Comparison of ENCODE assay signal across 16 mouse cellular contexts in genomic region chr7:121737511-121738415, GRCm38 (mm10). TPM values are rescaled to one million over a fixed set of nuclear protein-coding genes. Genes with fewer than 3 reads are reported as not detected.
DNase-seq lines count a peak whose midpoint lies in the region; ATAC-seq and TF ChIP-seq lines count a peak whose summit lies in the region.
"Had no signal": no experiment of that assay in that cellular context is flagged by ENCODE, and none has a peak within 500 bp of the region (broad histone marks: within the 10 kb centered on the region; RNA-seq: fewer than 3 reads in every experiment).

No protein-coding gene starts in this region.

- H3K27me3 ChIP-seq in forebrain, embryonic 14.5 days (replicated peaks; ENCODE audit: control insufficient read depth, insufficient read depth, low read length): peaks cover 18% of the 10 kb centered on the region
- H3K27me3 ChIP-seq in forebrain, embryonic 11.5 days (ENCODE audit: control insufficient read depth, insufficient read depth, low read length): peaks cover 14% of the 10 kb centered on the region
- H3K27me3 ChIP-seq in forebrain, embryonic 13.5 days: peaks cover 32% of the 10 kb centered on the region
- H3K27me3 ChIP-seq: Patski had no signal

- DNase-seq in forebrain, embryonic 14.5 days (ENCODE audit: low spot score): peak; percentile 1
- no peak for DNase-seq in forebrain, embryonic 11.5 days (ENCODE audit: low spot score)
- DNase-seq in left cerebral cortex, postnatal 4 days: peak; percentile 17
- DNase-seq in left cerebral cortex, adult 18-20 months (ENCODE audit: low spot score in 2 of 2): no peak
- peak; percentile 25 for DNase-seq in lung, adult 2 months
- peak; percentile 58 for DNase-seq in urinary bladder, postnatal 14 days (ENCODE audit: low spot score)
- DNase-seq in right cerebral cortex, postnatal 25 days: no peak
- DNase-seq: embryo, embryonic 11 days; forebrain, postnatal 0 days; thymus, postnatal 14 days had no signal

- TF ChIP-seq CTCF in lung, adult 2 months (IDR thresholded peaks at IDR 0.05; ENCODE audit: insufficient read depth, low read length): no peak

- intact Hi-C loops in left cerebral cortex, postnatal 4 days (cut with DNase I): no loop called here

- no peaks in the 10 kb centered on the region for H3K36me3 ChIP-seq in forebrain, embryonic 14.5 days (ENCODE audit: control insufficient read depth, insufficient read depth, low read length)
- no peaks in the 10 kb centered on the region for H3K36me3 ChIP-seq in forebrain, embryonic 11.5 days (ENCODE audit: control insufficient read depth, insufficient read depth, low read length)
- H3K36me3 ChIP-seq in forebrain, embryonic 13.5 days (ENCODE audit: poor library complexity, severe bottlenecking): no peaks in the 10 kb centered on the region
- H3K36me3 ChIP-seq: heart, embryonic 13.5 days had no signal

- peaks cover 3% of the 10 kb centered on the region; the same call in 1 of the 2 replicates for H3K4me1 ChIP-seq in forebrain, embryonic 14.5 days (ENCODE audit: control insufficient read depth, insufficient read depth, low read length)
- no peaks in the 10 kb centered on the region for H3K4me1 ChIP-seq in forebrain, embryonic 11.5 days (replicated peaks; ENCODE audit: control insufficient read depth, insufficient read depth, low read length)
- H3K4me1 ChIP-seq in lung, adult 2 months (ENCODE audit: control insufficient read depth, insufficient read depth, low read length): 0 out of 2 replicates have a peak, but pooled peaks cover 2% of the 10 kb centered on the region
- peaks cover 10% of the 10 kb centered on the region for H3K4me1 ChIP-seq in forebrain, embryonic 13.5 days

- no peak for TF ChIP-seq POLR2A in lung, adult 2 months (IDR thresholded peaks at IDR 0.05; ENCODE audit: borderline replicate concordance, extremely low read depth, low read depth, low read length)

- ATAC-seq in forebrain, embryonic 14.5 days: no peak
- no peak for ATAC-seq in forebrain, embryonic 11.5 days (replicated peaks; ENCODE audit: low FRiP score)
- ATAC-seq in forebrain, embryonic 13.5 days: no peak
- ATAC-seq: forebrain, postnatal 0 days; hindbrain, postnatal 0 days; Patski had no signal

- no peak overlapping the region for H3K4me3 ChIP-seq in forebrain, embryonic 14.5 days (ENCODE audit: low read depth, low read length)
- H3K4me3 ChIP-seq in forebrain, embryonic 11.5 days (ENCODE audit: low read depth, low read length): no peak overlapping the region
- H3K4me3 ChIP-seq in lung, adult 2 months (replicated peaks; ENCODE audit: extremely low read depth, low read depth, low read length): no peak overlapping the region
- no peak overlapping the region for H3K4me3 ChIP-seq in forebrain, embryonic 13.5 days
- H3K4me3 ChIP-seq: heart, embryonic 13.5 days had no signal

- no peak overlapping the region for H3K27ac ChIP-seq in forebrain, embryonic 14.5 days (ENCODE audit: low read depth, low read length)
- no peak overlapping the region for H3K27ac ChIP-seq in forebrain, embryonic 11.5 days (ENCODE audit: low read depth, low read length)
- no peak overlapping the region for H3K27ac ChIP-seq in forebrain, embryonic 13.5 days
- H3K27ac ChIP-seq: heart, embryonic 13.5 days; hindbrain, postnatal 0 days had no signal

- no peaks in the 10 kb centered on the region for H3K9me3 ChIP-seq in forebrain, embryonic 14.5 days (replicated peaks; ENCODE audit: control insufficient read depth, low read length)
- H3K9me3 ChIP-seq in forebrain, embryonic 11.5 days (ENCODE audit: control insufficient read depth, low read length): no peaks in the 10 kb centered on the region
- H3K9me3 ChIP-seq in forebrain, embryonic 13.5 days (replicated peaks): no peaks in the 10 kb centered on the region
- H3K9me3 ChIP-seq: heart, embryonic 13.5 days had no signal

- 80% methylated on average over 29 of the region's 29 CpGs for WGBS in forebrain, embryonic 14.5 days
- 78% methylated on average over 29 of the region's 29 CpGs for WGBS in forebrain, embryonic 11.5 days
- 50% methylated on average over 29 of the region's 29 CpGs for WGBS in lung, adult 2 months
- WGBS in forebrain, embryonic 13.5 days: 77% methylated on average over 29 of the region's 29 CpGs

- H3K4me2 ChIP-seq in forebrain, embryonic 14.5 days (ENCODE audit: low read length): no peak overlapping the region
- H3K4me2 ChIP-seq in forebrain, embryonic 11.5 days (ENCODE audit: low read depth, low read length, severe bottlenecking): no peak overlapping the region
- H3K4me2 ChIP-seq in forebrain, embryonic 13.5 days: no peak overlapping the region
- H3K4me2 ChIP-seq: heart, embryonic 13.5 days had no signal

- no peak overlapping the region for H3K9ac ChIP-seq in forebrain, embryonic 14.5 days (ENCODE audit: low read length)
- no peak overlapping the region for H3K9ac ChIP-seq in forebrain, embryonic 11.5 days (ENCODE audit: low read length)
- H3K9ac ChIP-seq in forebrain, embryonic 13.5 days: no peak overlapping the region
- H3K9ac ChIP-seq: forebrain, postnatal 0 days; heart, embryonic 13.5 days had no signal

RNA-seq across cellular contexts. Expression of gene Scnn1g, which starts 3.5 kb away (rescaled TPM):
- polyA plus RNA-seq in forebrain, embryonic 14.5 days (2014; fragmentation: Nextera tagmentation; extraction: Ambion mirVana): not detected in 2 replicates
- not detected in 2 replicates for polyA plus RNA-seq in forebrain, embryonic 11.5 days (2014; fragmentation: Nextera tagmentation; extraction: Ambion mirVana)
- not detected for total RNA-seq in left cerebral cortex, postnatal 4 days (2021)
- under 1 TPM; 0.14 to 0.28 TPM for total RNA-seq in left cerebral cortex, adult 18-20 months (2021)
- polyA plus RNA-seq in lung, adult 2 months (2012; rRNA removed): 83.2 and 89.5 TPM in 2 replicates
- polyA plus RNA-seq in forebrain, embryonic 13.5 days (2015; fragmentation: Nextera tagmentation; extraction: Ambion mirVana): not detected in 2 replicates
- polyA plus RNA-seq: C2C12; forebrain, postnatal 0 days; liver, embryonic 16.5 days had no signal

RNA-seq across cellular contexts. Expression of gene Usp31, which starts 30.7 kb away (rescaled TPM):
- polyA plus RNA-seq in forebrain, embryonic 14.5 days (2014; fragmentation: Nextera tagmentation; extraction: Ambion mirVana): 3.6 and 4.6 TPM in 2 replicates
- 4.8 and 4.9 TPM in 2 replicates for polyA plus RNA-seq in forebrain, embryonic 11.5 days (2014; fragmentation: Nextera tagmentation; extraction: Ambion mirVana)
- 10 to 100 TPM; 36.3 to 38.1 TPM for total RNA-seq in left cerebral cortex, postnatal 4 days (2021)
- total RNA-seq in left cerebral cortex, adult 18-20 months (2021): 10 to 100 TPM; 73.2 to 75.9 TPM
- 5.5 and 6.6 TPM in 2 replicates for polyA plus RNA-seq in lung, adult 2 months (2012; rRNA removed)
- 3.0 and 3.1 TPM in 2 replicates for polyA plus RNA-seq in forebrain, embryonic 13.5 days (2015; fragmentation: Nextera tagmentation; extraction: Ambion mirVana)

Comparison
In these comparisons a context has a peak if more than half of its experiments do, and no peak if none do; other contexts are left out.
1. DNase-seq: peak in forebrain, embryonic 14.5 days (single experiment), left cerebral cortex, postnatal 4 days (single experiment), lung, adult 2 months (single experiment) and urinary bladder, postnatal 14 days (single experiment); none in forebrain, embryonic 11.5 days (single experiment), left cerebral cortex, adult 18-20 months (0 of 2) and right cerebral cortex, postnatal 25 days (single experiment).
2. RNA of gene Scnn1g, which starts 3.5 kb away (polyA plus RNA-seq): 83.2 to 89.5 TPM in lung, adult 2 months; not detected in forebrain, embryonic 14.5 days, not detected in forebrain, embryonic 11.5 days and not detected in forebrain, embryonic 13.5 days; every median in the first group is over 10 times any median in the second.